Mouse (Mus musculus): ENCODE measurements at regions not wholly inside any gene's neighbourhood (a gene's known extent, or its start where the extent isn't known, plus 50 kb on each side); places are given as distances from the start of the nearest gene placed in this dataset.

DNA sequence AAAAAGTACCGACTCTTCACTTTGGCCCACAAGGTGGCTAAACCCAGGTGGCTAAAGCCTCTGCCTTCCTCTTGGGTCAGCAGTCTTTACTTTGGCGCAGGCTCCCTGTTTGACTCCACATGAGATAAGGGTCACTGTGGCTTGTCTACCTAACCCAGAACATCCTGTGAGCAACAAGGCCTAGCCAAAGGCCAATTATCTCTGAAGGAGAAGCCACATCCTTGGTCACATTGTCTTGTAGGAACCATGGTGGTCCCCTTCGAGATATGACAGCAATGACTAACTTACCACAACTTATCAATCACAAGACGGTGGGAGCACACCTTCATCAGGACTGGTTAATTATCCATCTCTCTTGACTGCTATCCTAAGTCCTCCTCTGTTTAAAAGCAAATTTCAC is 73.3 kb upstream of the Pja1 start:
- ATAC-seq (ENCODE audit: extremely low read depth, insufficient number of reproducible peaks, low FRiP score, poor library complexity, severe bottlenecking) (no peak), DNase-seq (ENCODE audit: low spot score) (no peak)
- H3K4me1 ChIP-seq (ENCODE audit: insufficient read depth, low read depth, low read length): no peaks in the 10 kb centered on the region
- no peaks in the 10 kb centered on the region for H3K36me3 ChIP-seq (replicated peaks)
- no peaks in the 10 kb centered on the region for H3K9me3 ChIP-seq (replicated peaks)
- no peak for TF ChIP-seq CTCF (IDR thresholded peaks at IDR 0.05; ENCODE audit: low read depth, low read length)
- no peak for TF ChIP-seq GATA2 (IDR thresholded peaks at IDR 0.05; ENCODE audit: borderline replicate concordance, low read depth, low read length)
- TF ChIP-seq POLR2AphosphoS5 (IDR thresholded peaks at IDR 0.05; ENCODE audit: insufficient replicate concordance, low read depth, low read length): no peak
- TF ChIP-seq TAL1 (conservative IDR thresholded peaks at IDR 0.05; ENCODE audit: low read depth, low read length): no peak
- no peak for TF ChIP-seq GATA1 (IDR thresholded peaks at IDR 0.05; ENCODE audit: borderline replicate concordance, low read length)
- no peaks in the 10 kb centered on the region for H3K27me3 ChIP-seq (ENCODE audit: insufficient read depth, low read length)
- H3K4me3 ChIP-seq (ENCODE audit: low read depth, low read length): no peak overlapping the region

DNA sequence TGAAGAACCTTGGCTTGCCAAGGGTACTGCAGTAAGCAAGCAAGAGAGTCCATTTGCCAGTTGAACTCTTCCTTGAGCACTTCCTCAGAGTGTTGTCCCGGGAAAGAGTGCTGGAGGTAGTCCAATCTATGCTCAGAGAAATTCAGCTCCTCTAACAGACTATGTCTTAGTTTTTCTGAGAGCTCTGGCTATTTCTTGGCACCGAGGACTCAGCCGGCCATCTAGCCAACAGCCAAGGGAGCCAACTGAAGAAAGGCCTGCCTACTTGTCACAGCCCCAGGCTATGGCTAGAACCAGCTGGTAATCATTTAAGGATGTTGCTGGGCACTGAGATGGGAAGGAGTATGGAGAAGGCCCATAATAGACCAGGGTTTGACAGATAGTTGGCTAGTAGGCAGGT is 70.8 kb upstream of the Pja1 start:
- no peak for TF ChIP-seq GATA1 (IDR thresholded peaks at IDR 0.05; ENCODE audit: borderline replicate concordance, low read length)
- no peak for TF ChIP-seq POLR2AphosphoS5 (IDR thresholded peaks at IDR 0.05; ENCODE audit: insufficient replicate concordance, low read depth, low read length)
- no peak for TF ChIP-seq TAL1 (conservative IDR thresholded peaks at IDR 0.05; ENCODE audit: low read depth, low read length)
- no peak for TF ChIP-seq CTCF (IDR thresholded peaks at IDR 0.05; ENCODE audit: low read depth, low read length)
- TF ChIP-seq GATA2 (IDR thresholded peaks at IDR 0.05; ENCODE audit: borderline replicate concordance, low read depth, low read length): no peak
- ATAC-seq (ENCODE audit: extremely low read depth, insufficient number of reproducible peaks, low FRiP score, poor library complexity, severe bottlenecking): no peak

DNA sequence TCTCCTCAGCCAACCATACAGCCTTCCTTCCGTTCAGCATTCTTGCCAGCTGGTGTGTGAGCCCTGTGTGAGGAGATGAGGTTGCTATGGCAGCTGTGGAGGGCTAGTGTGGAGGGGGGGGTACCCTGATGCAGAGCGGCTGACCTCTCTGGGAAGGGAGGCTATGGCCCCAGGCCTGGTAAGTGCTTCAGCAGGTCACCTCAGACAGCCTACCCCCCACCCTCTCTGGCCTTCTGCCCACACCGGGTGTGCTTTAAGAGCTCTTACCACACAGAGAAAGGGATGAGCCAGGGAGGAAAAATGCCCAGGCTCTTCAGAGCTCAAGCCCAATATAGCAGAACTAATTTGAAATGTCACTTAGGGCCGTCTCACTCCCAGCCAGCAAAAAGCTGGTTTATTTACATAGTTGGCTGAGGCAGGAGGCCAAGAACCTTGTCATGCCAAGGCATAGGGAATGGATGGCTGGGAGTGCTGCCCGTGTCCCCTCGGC is 69.1 kb upstream of the Pja1 start:
- ATAC-seq (ENCODE audit: extremely low read depth, insufficient number of reproducible peaks, low FRiP score, poor library complexity, severe bottlenecking) (no peak), DNase-seq (ENCODE audit: low spot score) (no peak)
- Histone ChIP-seq H3K4me1 (ENCODE audit: insufficient read depth, low read depth, low read length) (no peaks in the 10 kb centered on the region), H3K4me3 (ENCODE audit: low read depth, low read length) (no peak overlapping the region), H3K27me3 (ENCODE audit: insufficient read depth, low read length) (no peaks in the 10 kb centered on the region), H3K9me3 (replicated peaks) (no peaks in the 10 kb centered on the region), H3K36me3 (replicated peaks) (no peaks in the 10 kb centered on the region)
- no peak for TF ChIP-seq CTCF (IDR thresholded peaks at IDR 0.05; ENCODE audit: low read depth, low read length)
- TF ChIP-seq GATA2 (IDR thresholded peaks at IDR 0.05; ENCODE audit: borderline replicate concordance, low read depth, low read length): no peak
- TF ChIP-seq POLR2AphosphoS5 (IDR thresholded peaks at IDR 0.05; ENCODE audit: insufficient replicate concordance, low read depth, low read length): no peak
- TF ChIP-seq GATA1 (IDR thresholded peaks at IDR 0.05; ENCODE audit: borderline replicate concordance, low read length): no peak
- no peak for TF ChIP-seq TAL1 (conservative IDR thresholded peaks at IDR 0.05; ENCODE audit: low read depth, low read length)

More for the DNA sequence above, 70.8 kb upstream of the Pja1 start:
- no peaks in the 10 kb centered on the region for H3K4me1 ChIP-seq (ENCODE audit: insufficient read depth, low read depth, low read length)
- no peaks in the 10 kb centered on the region for H3K36me3 ChIP-seq (replicated peaks)
- DNase-seq (ENCODE audit: low spot score): no peak
- no peaks in the 10 kb centered on the region for H3K27me3 ChIP-seq (ENCODE audit: insufficient read depth, low read length)
- H3K4me3 ChIP-seq (ENCODE audit: low read depth, low read length): no peak overlapping the region
- H3K9me3 ChIP-seq (replicated peaks): no peaks in the 10 kb centered on the region

DNA sequence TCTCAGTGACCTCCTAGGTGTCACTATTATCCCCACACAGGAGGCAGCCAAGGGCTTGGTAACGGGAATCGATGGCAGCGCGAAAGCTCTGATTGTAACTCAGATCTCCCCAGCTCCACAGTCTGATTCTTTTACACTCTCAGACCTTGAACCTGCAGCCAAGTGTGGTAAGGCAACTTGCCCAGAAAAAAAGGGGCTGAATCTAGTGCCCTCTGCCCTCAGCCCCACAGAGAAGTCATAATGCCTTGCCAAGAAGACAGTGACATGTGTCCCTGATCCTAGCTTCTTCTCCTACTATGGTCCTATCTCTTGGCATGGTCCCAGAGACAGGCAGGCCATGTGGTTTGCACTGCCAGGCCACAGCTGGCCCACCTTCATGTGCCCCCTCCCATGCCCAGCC is 68.6 kb upstream of the Pja1 start:
- TF ChIP-seq GATA2 (IDR thresholded peaks at IDR 0.05; ENCODE audit: borderline replicate concordance, low read depth, low read length) (no peak), POLR2AphosphoS5 (IDR thresholded peaks at IDR 0.05; ENCODE audit: insufficient replicate concordance, low read depth, low read length) (no peak), CTCF (IDR thresholded peaks at IDR 0.05; ENCODE audit: low read depth, low read length) (no peak), TAL1 (conservative IDR thresholded peaks at IDR 0.05; ENCODE audit: low read depth, low read length) (no peak), GATA1 (IDR thresholded peaks at IDR 0.05; ENCODE audit: borderline replicate concordance, low read length) (no peak)
- Histone ChIP-seq H3K9me3 (replicated peaks) (no peaks in the 10 kb centered on the region), H3K4me3 (ENCODE audit: low read depth, low read length) (no peak overlapping the region), H3K4me1 (ENCODE audit: insufficient read depth, low read depth, low read length) (no peaks in the 10 kb centered on the region), H3K27me3 (ENCODE audit: insufficient read depth, low read length) (no peaks in the 10 kb centered on the region), H3K36me3 (replicated peaks) (no peaks in the 10 kb centered on the region)
- ATAC-seq (ENCODE audit: extremely low read depth, insufficient number of reproducible peaks, low FRiP score, poor library complexity, severe bottlenecking) (no peak), DNase-seq (ENCODE audit: low spot score) (no peak)

DNA sequence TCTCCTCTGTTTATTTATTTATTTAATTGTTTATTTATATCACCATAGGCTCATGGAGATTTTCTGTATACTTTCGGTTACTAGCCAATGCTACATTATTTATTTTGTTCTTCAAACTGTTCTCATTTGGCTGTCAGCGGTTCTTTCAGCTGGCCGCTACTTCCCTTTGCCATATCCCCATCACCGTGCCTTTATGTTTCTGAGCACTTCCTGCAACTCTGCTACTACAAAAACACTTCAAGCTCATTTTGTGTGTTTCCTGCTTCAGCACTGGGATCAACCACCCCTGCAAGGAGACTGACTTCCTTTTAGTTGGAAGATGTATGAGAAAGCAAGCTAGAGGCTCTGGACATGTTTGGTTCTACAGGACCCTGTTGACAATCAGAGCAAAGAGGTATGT is 66.7 kb upstream of the Pja1 start:
- TF ChIP-seq GATA2 (IDR thresholded peaks at IDR 0.05; ENCODE audit: borderline replicate concordance, low read depth, low read length) (no peak), TAL1 (conservative IDR thresholded peaks at IDR 0.05; ENCODE audit: low read depth, low read length) (no peak), GATA1 (IDR thresholded peaks at IDR 0.05; ENCODE audit: borderline replicate concordance, low read length) (no peak), POLR2AphosphoS5 (IDR thresholded peaks at IDR 0.05; ENCODE audit: insufficient replicate concordance, low read depth, low read length) (no peak), CTCF (IDR thresholded peaks at IDR 0.05; ENCODE audit: low read depth, low read length) (no peak)
- Histone ChIP-seq H3K9me3 (replicated peaks) (no peaks in the 10 kb centered on the region), H3K4me3 (ENCODE audit: low read depth, low read length) (no peak overlapping the region), H3K4me1 (ENCODE audit: insufficient read depth, low read depth, low read length) (no peaks in the 10 kb centered on the region), H3K27me3 (ENCODE audit: insufficient read depth, low read length) (no peaks in the 10 kb centered on the region), H3K36me3 (replicated peaks) (no peaks in the 10 kb centered on the region)
- ATAC-seq (ENCODE audit: extremely low read depth, insufficient number of reproducible peaks, low FRiP score, poor library complexity, severe bottlenecking): no peak
- no peak for DNase-seq (ENCODE audit: low spot score)

DNA sequence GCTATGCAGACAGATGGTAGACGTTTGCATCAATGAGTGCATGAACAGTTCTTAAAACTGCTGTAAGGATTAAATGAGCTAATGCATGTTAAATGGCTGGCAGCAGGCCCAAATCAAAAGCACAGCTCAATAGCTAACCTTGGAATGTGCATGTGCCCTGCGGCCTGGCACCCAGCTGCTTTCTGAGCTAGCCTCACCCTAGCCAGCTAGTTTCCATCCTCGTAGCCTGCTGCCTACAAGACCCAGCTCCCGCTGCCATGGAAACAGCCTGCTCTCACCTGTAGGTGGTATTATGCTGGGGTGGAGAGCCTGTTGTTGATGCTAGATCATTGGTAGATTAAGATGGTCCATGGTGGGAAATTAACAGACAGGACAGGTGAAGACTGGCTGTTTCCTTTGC is 63.8 kb upstream of the Pja1 start:
- no peaks in the 10 kb centered on the region for H3K27me3 ChIP-seq (ENCODE audit: insufficient read depth, low read length)
- H3K9me3 ChIP-seq (replicated peaks): no peaks in the 10 kb centered on the region
- H3K4me3 ChIP-seq (ENCODE audit: low read depth, low read length): no peak overlapping the region
- TF ChIP-seq CTCF (IDR thresholded peaks at IDR 0.05; ENCODE audit: low read depth, low read length) (no peak), TAL1 (conservative IDR thresholded peaks at IDR 0.05; ENCODE audit: low read depth, low read length) (no peak), GATA2 (IDR thresholded peaks at IDR 0.05; ENCODE audit: borderline replicate concordance, low read depth, low read length) (no peak), GATA1 (IDR thresholded peaks at IDR 0.05; ENCODE audit: borderline replicate concordance, low read length) (no peak), POLR2AphosphoS5 (IDR thresholded peaks at IDR 0.05; ENCODE audit: insufficient replicate concordance, low read depth, low read length) (no peak)
- H3K4me1 ChIP-seq (ENCODE audit: insufficient read depth, low read depth, low read length): no peaks in the 10 kb centered on the region
- no peak for DNase-seq (ENCODE audit: low spot score)
- H3K36me3 ChIP-seq (replicated peaks): no peaks in the 10 kb centered on the region
- ATAC-seq (ENCODE audit: extremely low read depth, insufficient number of reproducible peaks, low FRiP score, poor library complexity, severe bottlenecking): no peak
